8 mouse cellular contexts compared by ENCODE assay signal in genomic region chr12:75918914-75919313, GRCm38 (mm10).
DNase-seq lines count a peak whose midpoint lies in the region; ATAC-seq and TF ChIP-seq lines count a peak whose summit lies in the region.

No protein-coding gene starts in this region.

- H3K4me2 ChIP-seq in heart, embryonic 11.5 days, result no peak overlapping the region

- no peak for TF ChIP-seq EP300 in heart, adult 2 months (IDR thresholded peaks at IDR 0.05; ENCODE audit: insufficient read depth, low read depth, low read length)

- no peaks in the 10 kb centered on the region for H3K27me3 ChIP-seq in heart, adult 2 months (ENCODE audit: control insufficient read depth, insufficient read depth, low read length)
- H3K27me3 ChIP-seq in heart, embryonic 11.5 days (ENCODE audit: control insufficient read depth, insufficient read depth, low read length), result no peaks in the 10 kb centered on the region

- H3K27ac ChIP-seq in heart, adult 2 months, result no peak overlapping the region
- no peak overlapping the region for H3K27ac ChIP-seq in heart, embryonic 11.5 days (ENCODE audit: low read depth, low read length)

- no peaks in the 10 kb centered on the region for H3K4me1 ChIP-seq in heart, adult 2 months (ENCODE audit: control insufficient read depth, insufficient read depth, low read length)
- no peaks in the 10 kb centered on the region for H3K4me1 ChIP-seq in heart, embryonic 11.5 days (ENCODE audit: control insufficient read depth, insufficient read depth, low read length)

- no peak overlapping the region for H3K4me3 ChIP-seq in heart, adult 2 months
- no peak overlapping the region for H3K4me3 ChIP-seq in heart, embryonic 11.5 days (ENCODE audit: low read depth, low read length)

- intact Hi-C loops in heart, adult 2 months (cut with DNase I), result loop anchor here (5.0 kb wide), 1 partner anchor 132 kb away; no protein-coding TSS in a partner anchor
- intact Hi-C loops in left cerebral cortex, postnatal 4 days (cut with DNase I), result loop anchor here (2.0 kb wide), 1 partner anchor 122 kb away; no protein-coding TSS in a partner anchor

- H3K36me3 ChIP-seq in heart, adult 2 months (ENCODE audit: control insufficient read depth, insufficient read depth, low read length), result no peaks in the 10 kb centered on the region; the same call in 1 of the 2 replicates
- H3K36me3 ChIP-seq in heart, embryonic 11.5 days (ENCODE audit: control insufficient read depth, insufficient read depth, low read length), result peaks cover 10% of the 10 kb centered on the region

- no peak for ATAC-seq in heart, embryonic 11.5 days (replicated peaks; ENCODE audit: insufficient number of reproducible peaks, low FRiP score, low TSS enrichment)

- peak; percentile 61 for TF ChIP-seq CTCF in heart, adult 2 months (IDR thresholded peaks at IDR 0.05)

- no peaks in the 10 kb centered on the region for H3K79me2 ChIP-seq in heart, adult 2 months (replicated peaks; ENCODE audit: control insufficient read depth, insufficient read depth, low read length)

- no peaks in the 10 kb centered on the region for H3K9me3 ChIP-seq in heart, embryonic 11.5 days (replicated peaks; ENCODE audit: control insufficient read depth, low read length)

- DNase-seq in heart, adult 2 months, result no peak
- DNase-seq in urinary bladder, postnatal 14 days (ENCODE audit: low spot score), result peak; percentile 20
- DNase-seq in urinary bladder, postnatal 4 days (ENCODE audit: low spot score in 2 of 2), result no peak
- peak; percentile 45 to 78 for DNase-seq in frontal cortex, adult 2 months (ENCODE audit: extremely low spot score in 1 of 2, low spot score in 1 of 2)
- peak; percentile 34 for DNase-seq in left cerebral cortex, postnatal 4 days
- no peak for DNase-seq in spleen, postnatal 14 days (ENCODE audit: low spot score in 2 of 2)
- no peak for DNase-seq in urinary bladder, postnatal 36 days (ENCODE audit: low spot score in 2 of 2)

- no peak for TF ChIP-seq POLR2A in heart, adult 2 months (IDR thresholded peaks at IDR 0.05; ENCODE audit: insufficient read depth, low read depth, low read length)

- no peak overlapping the region for H3K9ac ChIP-seq in heart, adult 2 months (ENCODE audit: low read depth, low read length)
- H3K9ac ChIP-seq in heart, embryonic 11.5 days (ENCODE audit: low read depth, low read length), result no peak overlapping the region

- WGBS in heart, adult 2 months, result 64% methylated on average over 6 of the region's 6 CpGs
- 39% methylated on average over 6 of the region's 6 CpGs for WGBS in heart, embryonic 11.5 days (ENCODE audit: insufficient replicate concordance)

Comparison
In these comparisons a context has a peak if more than half of its experiments do, and no peak if none do; other contexts are left out.
1. DNase-seq: peak in urinary bladder, postnatal 14 days (single experiment), frontal cortex, adult 2 months (2 of 2) and left cerebral cortex, postnatal 4 days (single experiment); none in heart, adult 2 months (0 of 2), urinary bladder, postnatal 4 days (0 of 2), spleen, postnatal 14 days (0 of 2) and urinary bladder, postnatal 36 days (0 of 2).